ENCODE assay signal across 8 mouse cellular contexts in the genomic region with DNA sequence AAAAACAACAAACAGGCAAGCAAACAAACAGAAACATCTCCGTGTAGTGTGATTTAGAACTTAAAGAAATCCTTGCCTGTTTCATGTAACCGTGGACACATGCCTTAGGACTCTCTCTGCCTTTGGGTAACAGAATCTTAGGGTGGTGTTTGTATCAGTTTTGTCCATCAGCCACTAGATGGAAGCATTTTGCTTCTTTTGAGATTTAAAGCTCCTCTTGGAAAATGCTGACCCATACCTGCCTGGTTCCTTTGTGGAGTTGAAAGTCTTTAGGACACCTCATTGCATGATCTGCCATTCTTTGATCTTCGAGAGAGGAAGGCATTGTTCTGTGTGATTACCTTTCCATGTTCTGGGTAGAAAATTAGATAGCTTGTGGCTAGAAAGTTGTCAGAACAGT. TPM values are rescaled to one million over a fixed set of nuclear protein-coding genes. Genes with fewer than 3 reads are reported as not detected.
DNase-seq lines count a peak whose midpoint lies in the region; ATAC-seq and TF ChIP-seq lines count a peak whose summit lies in the region.

No protein-coding gene starts in this region.

- no peaks in the 10 kb centered on the region for H3K4me1 ChIP-seq in kidney, embryonic 16.5 days (ENCODE audit: insufficient read depth, low read length)
- no peaks in the 10 kb centered on the region for H3K4me1 ChIP-seq in ES-E14 (ENCODE audit: control insufficient read depth in 2 of 2, insufficient read depth in 2 of 2, low read length in 2 of 2, poor library complexity in 1 of 2)
- H3K4me1 ChIP-seq in cortical plate, adult 2 months (ENCODE audit: control insufficient read depth, insufficient read depth, low read length) = no peaks in the 10 kb centered on the region
- no peaks in the 10 kb centered on the region for H3K4me1 ChIP-seq in intestine, postnatal 0 days (replicated peaks; ENCODE audit: control insufficient read depth, insufficient read depth, low read length)

- no peak for DNase-seq in kidney, adult 11 months
- peak; percentile 55 for DNase-seq in ES-E14 (ENCODE audit: low read depth, low spot score)
- DNase-seq in gastrocnemius, adult 8-10 months (ENCODE audit: low spot score in 2 of 2) = no peak
- no peak for DNase-seq in thymus, postnatal 14 days
- no peak for DNase-seq in left cerebral cortex, adult 8-10 months (ENCODE audit: low spot score in 2 of 2)

- H3K27me3 ChIP-seq in kidney, embryonic 16.5 days (ENCODE audit: insufficient read depth, low read length) = no peaks in the 10 kb centered on the region
- H3K27me3 ChIP-seq in intestine, postnatal 0 days (replicated peaks; ENCODE audit: control insufficient read depth, insufficient read depth, low read length) = no peaks in the 10 kb centered on the region

- in situ Hi-C loops in ES-E14 (cut with MboI; ENCODE audit: low sequenced_read_pairs in 2 of 2, unreplicated experiment in 2 of 2) = no loop called here

- H3K9ac ChIP-seq in kidney, embryonic 16.5 days (replicated peaks; ENCODE audit: low read length) = no peak overlapping the region
- no peak overlapping the region for H3K9ac ChIP-seq in ES-E14 (ENCODE audit: insufficient read depth, low read depth, low read length, poor library complexity, severe bottlenecking)
- H3K9ac ChIP-seq in intestine, postnatal 0 days (ENCODE audit: low read depth, low read length) = no peak overlapping the region

- no peak overlapping the region for H3K4me3 ChIP-seq in kidney, embryonic 16.5 days (ENCODE audit: low read length)
- H3K4me3 ChIP-seq in ES-E14 (ENCODE audit: insufficient read depth in 1 of 2, low read depth in 1 of 2, low read length in 2 of 2, poor library complexity in 1 of 2, severe bottlenecking in 1 of 2) = no peak overlapping the region
- H3K4me3 ChIP-seq in cortical plate, adult 2 months (ENCODE audit: insufficient read depth, low read length) = no peak overlapping the region
- H3K4me3 ChIP-seq in intestine, postnatal 0 days (ENCODE audit: low read depth, low read length) = no peak overlapping the region

- WGBS in kidney, embryonic 16.5 days = 16% methylated on average over 3 of the region's 3 CpGs
- WGBS in intestine, postnatal 0 days = 16% methylated on average over 3 of the region's 3 CpGs

- ATAC-seq in kidney, embryonic 16.5 days (ENCODE audit: low FRiP score, low TSS enrichment) = peak; percentile 70; the same call in 1 of the 2 replicates
- no peak for ATAC-seq in intestine, postnatal 0 days

- no peaks in the 10 kb centered on the region for H3K36me3 ChIP-seq in kidney, embryonic 16.5 days (ENCODE audit: insufficient read depth, low read length)
- no peaks in the 10 kb centered on the region for H3K36me3 ChIP-seq in ES-E14 (ENCODE audit: control insufficient read depth, insufficient read depth, low read length, poor library complexity, severe bottlenecking)
- H3K36me3 ChIP-seq in intestine, postnatal 0 days (ENCODE audit: control insufficient read depth, insufficient read depth) = no peaks in the 10 kb centered on the region

- TF ChIP-seq POLR2A in cortical plate, adult 2 months (IDR thresholded peaks at IDR 0.05; ENCODE audit: extremely low read depth, insufficient read depth, low read length) = no peak

- no peaks in the 10 kb centered on the region for H3K9me3 ChIP-seq in kidney, embryonic 16.5 days (ENCODE audit: low read length)
- no peaks in the 10 kb centered on the region for H3K9me3 ChIP-seq in ES-E14 (ENCODE audit: control insufficient read depth, insufficient read depth, low read depth, low read length)
- no peaks in the 10 kb centered on the region for H3K9me3 ChIP-seq in intestine, postnatal 0 days (ENCODE audit: control insufficient read depth)

- no peak overlapping the region for H3K27ac ChIP-seq in kidney, embryonic 16.5 days (ENCODE audit: low read length)
- no peak overlapping the region for H3K27ac ChIP-seq in ES-E14 (ENCODE audit: insufficient read depth, low read depth, low read length, poor library complexity, severe bottlenecking)
- no peak overlapping the region for H3K27ac ChIP-seq in cortical plate, adult 2 months (ENCODE audit: insufficient read depth, low read length)
- no peak overlapping the region for H3K27ac ChIP-seq in intestine, postnatal 0 days (ENCODE audit: low read depth, low read length)

- peak; percentile 40; the same call in 1 of the 2 replicates for TF ChIP-seq CTCF in cortical plate, adult 2 months (IDR thresholded peaks at IDR 0.05; ENCODE audit: extremely low read depth, insufficient read depth, low read length)
- TF ChIP-seq CTCF in intestine, postnatal 0 days (IDR thresholded peaks at IDR 0.05; ENCODE audit: low read depth) = peak; percentile 75

- no peak overlapping the region for H3K4me2 ChIP-seq in kidney, embryonic 16.5 days (replicated peaks; ENCODE audit: low read depth, low read length)
- H3K4me2 ChIP-seq in intestine, postnatal 0 days (replicated peaks; ENCODE audit: low read depth) = no peak overlapping the region

TF ChIP-seq in ES-E14, 5 proteins besides CTCF, POLR2A, EP300 and RAD21:
- TF ChIP-seq ZC3H11A (IDR thresholded peaks at IDR 0.05; ENCODE audit: borderline replicate concordance, low read depth, low read length) (peak; percentile 92), MAFK (IDR thresholded peaks at IDR 0.05; ENCODE audit: insufficient read depth, low read depth, low read length) (peak; percentile 70; the same call in 1 of the 2 replicates), HCFC1 (IDR thresholded peaks at IDR 0.05; ENCODE audit: borderline replicate concordance, insufficient read depth, low read length) (no peak)

RNA-seq across cellular contexts. Expression of a gene that starts 32.3 kb away (rescaled TPM):
- polyA plus RNA-seq in kidney, embryonic 16.5 days (2015; fragmentation: Nextera tagmentation; extraction: Ambion mirVana) = 0.62 and 0.75 TPM in 2 replicates
- total RNA-seq in ES-E14 (2012; rRNA removed) = 0.13 and 0.26 TPM in 2 replicates
- polyA plus RNA-seq in cortical plate, adult 2 months (2012; rRNA removed) = 3.7 and 3.9 TPM in 2 replicates
- 0.50 and 0.63 TPM in 2 replicates for polyA plus RNA-seq in intestine, postnatal 0 days (2015; fragmentation: Nextera tagmentation; extraction: Ambion mirVana)
- under 1 TPM; 0.48 to 0.94 (median 0.58) TPM for total RNA-seq in gastrocnemius, adult 8-10 months (2022)
- 1 to 10 TPM; 1.9 to 3.6 (median 2.7) TPM for total RNA-seq in left cerebral cortex, adult 8-10 months (2022)
